Mouse (Mus musculus): ENCODE data around the gene Kti12. TPM values are rescaled to one million over a fixed set of nuclear protein-coding genes. Genes with fewer than 3 reads are reported as not detected.

The Kti12 gene
- total and polyA plus RNA-seq, 2 experiments from 2014 or later = 26.3 to 34.4 TPM

DNA sequence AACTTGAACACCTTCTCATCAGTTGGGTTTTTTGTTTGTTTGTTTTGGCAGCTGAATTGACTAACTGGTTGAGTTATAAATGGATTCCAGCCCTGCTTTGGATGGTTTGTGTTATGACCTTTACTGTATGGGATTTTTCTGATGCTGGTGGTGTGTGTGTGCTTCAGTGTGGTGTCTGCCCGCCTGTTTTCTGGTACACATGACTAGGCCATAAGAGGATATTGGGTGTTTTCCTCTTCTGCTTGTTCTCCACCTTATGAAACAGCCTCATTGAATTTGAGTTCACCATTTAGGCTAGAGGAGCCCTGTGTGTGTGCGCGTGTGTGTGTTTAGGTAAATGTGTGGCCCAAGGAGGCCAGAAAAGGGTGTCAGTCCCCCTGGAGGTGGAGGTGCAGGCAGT, 12.1 kb upstream of the Kti12 start:
- H3K9me3 ChIP-seq (ENCODE audit: low read length) = no peaks in the 10 kb centered on the region
- peak overlapping the region; percentile 69 for H3K4me2 ChIP-seq (ENCODE audit: low read depth)
- H3K27me3 ChIP-seq (ENCODE audit: insufficient read depth, low read length) = no peaks in the 10 kb centered on the region
- peak overlapping the region; percentile 100 for H3K9ac ChIP-seq
- no peak for TF ChIP-seq CTCF (IDR thresholded peaks at IDR 0.05; ENCODE audit: low read depth)
- peak overlapping the region; percentile 98 for H3K4me3 ChIP-seq (ENCODE audit: low read depth, low read length)
- peak overlapping the region; percentile 99; the same call in 1 of the 2 replicates for H3K27ac ChIP-seq (ENCODE audit: low read depth, low read length)
- ATAC-seq (no peak), DNase-seq (no peak)
- 58% methylated on average over 3 of the region's 3 CpGs for WGBS
- H3K4me1 ChIP-seq (ENCODE audit: insufficient read depth) = peaks cover 15% of the 10 kb centered on the region; the same call in 1 of the 2 replicates
- H3K36me3 ChIP-seq (ENCODE audit: insufficient read depth) = no peaks in the 10 kb centered on the region

DNA sequence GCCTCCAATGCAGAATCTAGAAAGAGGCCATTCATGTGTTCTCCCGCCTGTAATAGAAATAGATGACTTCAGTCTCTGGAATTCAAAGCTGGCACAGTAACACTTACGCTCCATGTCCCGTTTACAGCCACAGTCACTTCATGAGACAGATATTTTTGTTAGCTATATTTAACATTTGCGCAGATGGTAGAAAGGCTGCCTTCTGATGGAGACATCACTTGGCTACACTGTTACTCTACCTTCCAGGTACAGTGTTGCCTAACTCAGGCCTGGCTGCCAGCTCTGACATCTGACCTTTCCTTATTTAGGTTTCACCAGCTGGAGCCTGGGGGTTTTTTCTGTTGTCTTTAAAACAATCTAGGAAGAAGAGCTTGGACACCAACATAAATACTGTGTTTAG, 9.6 kb upstream of the Kti12 start:
- no peak overlapping the region for H3K9ac ChIP-seq
- no peak for TF ChIP-seq CTCF (IDR thresholded peaks at IDR 0.05; ENCODE audit: low read depth)
- H3K27ac ChIP-seq (ENCODE audit: low read depth, low read length) = no peak overlapping the region
- no peaks in the 10 kb centered on the region for H3K36me3 ChIP-seq (ENCODE audit: insufficient read depth)
- no peaks in the 10 kb centered on the region for H3K27me3 ChIP-seq (ENCODE audit: insufficient read depth, low read length)
- no peak overlapping the region for H3K4me2 ChIP-seq (ENCODE audit: low read depth)
- H3K4me3 ChIP-seq (ENCODE audit: low read depth, low read length) = no peak overlapping the region
- WGBS = 77% methylated on average over 4 of the region's 4 CpGs
- no peak for DNase-seq
- H3K4me1 ChIP-seq (ENCODE audit: insufficient read depth) = peaks cover 6% of the 10 kb centered on the region; the same call in 1 of the 2 replicates
- no peak for ATAC-seq
- no peaks in the 10 kb centered on the region for H3K9me3 ChIP-seq (ENCODE audit: low read length)

DNA sequence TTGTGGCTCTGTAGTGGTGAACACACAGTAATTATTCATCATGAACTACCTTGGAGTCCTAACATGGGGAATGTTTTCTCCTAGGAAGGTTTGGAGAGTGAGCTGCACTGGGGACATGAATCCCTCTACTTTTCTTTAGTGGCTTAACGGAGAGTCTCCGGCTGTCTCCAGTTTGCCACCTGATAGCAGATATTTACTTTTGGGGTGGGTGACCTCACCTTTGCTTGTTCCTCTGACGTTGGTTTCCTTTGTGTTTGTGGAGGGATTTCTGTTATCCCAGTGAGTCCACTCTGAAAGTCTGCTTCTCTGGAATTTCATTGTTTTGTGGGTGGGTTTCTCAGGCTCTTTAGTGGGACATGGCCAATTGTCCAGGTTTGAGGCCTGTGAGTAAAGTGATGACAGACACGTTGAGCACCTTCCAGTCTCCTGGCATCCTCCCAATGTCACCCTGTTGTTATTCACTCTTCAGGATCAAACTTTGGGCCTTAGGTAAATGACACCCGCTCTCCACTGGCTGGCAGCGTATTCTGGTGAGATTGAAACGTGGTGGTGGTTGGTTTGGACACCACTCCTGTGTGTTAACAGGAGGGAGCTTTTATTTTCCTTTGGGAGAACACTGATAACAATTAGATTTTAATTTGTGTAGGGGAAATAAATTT, 5.5 kb upstream of the Kti12 start:
- H3K27ac ChIP-seq (ENCODE audit: low read depth, low read length) = no peak overlapping the region

DNA sequence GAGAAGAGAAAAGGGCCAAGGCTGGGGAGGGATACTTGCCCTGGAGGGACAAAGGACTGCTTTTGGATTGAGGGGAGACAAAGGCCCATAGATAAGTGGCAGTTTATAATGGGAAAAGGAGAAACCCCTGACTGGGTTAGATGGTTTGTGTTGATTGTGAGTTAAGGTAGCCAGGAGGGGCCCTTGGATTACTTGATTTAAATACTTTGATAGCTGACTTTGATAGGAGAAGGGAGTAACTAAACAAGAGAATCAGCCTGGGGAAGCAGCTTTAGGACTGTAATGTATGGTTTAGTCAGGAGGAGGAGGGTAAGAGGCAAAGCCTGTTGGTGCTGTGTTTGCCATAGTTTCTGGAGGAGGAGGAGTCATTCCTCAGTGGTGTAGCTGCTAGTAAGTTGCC, 4.2 kb upstream of the Kti12 start:
- no peak for DNase-seq
- no peak for ATAC-seq
- Histone ChIP-seq H3K4me1 (ENCODE audit: insufficient read depth) (peaks cover 4% of the 10 kb centered on the region), H3K9ac (no peak overlapping the region), H3K4me2 (ENCODE audit: low read depth) (no peak overlapping the region), H3K4me3 (ENCODE audit: low read depth, low read length) (no peak overlapping the region), H3K27ac (ENCODE audit: low read depth, low read length) (no peak overlapping the region), H3K27me3 (ENCODE audit: insufficient read depth, low read length) (no peaks in the 10 kb centered on the region), H3K9me3 (ENCODE audit: low read length) (no peaks in the 10 kb centered on the region), H3K36me3 (ENCODE audit: insufficient read depth) (no peaks in the 10 kb centered on the region)
- no peak for TF ChIP-seq CTCF (IDR thresholded peaks at IDR 0.05; ENCODE audit: low read depth)

More for the DNA sequence above, 5.5 kb upstream of the Kti12 start:
- Histone ChIP-seq H3K27me3 (ENCODE audit: insufficient read depth, low read length) (no peaks in the 10 kb centered on the region), H3K9ac (no peak overlapping the region), H3K9me3 (ENCODE audit: low read length) (no peaks in the 10 kb centered on the region), H3K4me3 (ENCODE audit: low read depth, low read length) (no peak overlapping the region), H3K36me3 (ENCODE audit: insufficient read depth) (no peaks in the 10 kb centered on the region), H3K4me2 (ENCODE audit: low read depth) (no peak overlapping the region), H3K4me1 (ENCODE audit: insufficient read depth) (peaks cover 2% of the 10 kb centered on the region)
- WGBS = 87% methylated on average over 7 of the region's 7 CpGs
- TF ChIP-seq CTCF (IDR thresholded peaks at IDR 0.05; ENCODE audit: low read depth) = no peak
- no peak for DNase-seq
- ATAC-seq = no peak

DNA sequence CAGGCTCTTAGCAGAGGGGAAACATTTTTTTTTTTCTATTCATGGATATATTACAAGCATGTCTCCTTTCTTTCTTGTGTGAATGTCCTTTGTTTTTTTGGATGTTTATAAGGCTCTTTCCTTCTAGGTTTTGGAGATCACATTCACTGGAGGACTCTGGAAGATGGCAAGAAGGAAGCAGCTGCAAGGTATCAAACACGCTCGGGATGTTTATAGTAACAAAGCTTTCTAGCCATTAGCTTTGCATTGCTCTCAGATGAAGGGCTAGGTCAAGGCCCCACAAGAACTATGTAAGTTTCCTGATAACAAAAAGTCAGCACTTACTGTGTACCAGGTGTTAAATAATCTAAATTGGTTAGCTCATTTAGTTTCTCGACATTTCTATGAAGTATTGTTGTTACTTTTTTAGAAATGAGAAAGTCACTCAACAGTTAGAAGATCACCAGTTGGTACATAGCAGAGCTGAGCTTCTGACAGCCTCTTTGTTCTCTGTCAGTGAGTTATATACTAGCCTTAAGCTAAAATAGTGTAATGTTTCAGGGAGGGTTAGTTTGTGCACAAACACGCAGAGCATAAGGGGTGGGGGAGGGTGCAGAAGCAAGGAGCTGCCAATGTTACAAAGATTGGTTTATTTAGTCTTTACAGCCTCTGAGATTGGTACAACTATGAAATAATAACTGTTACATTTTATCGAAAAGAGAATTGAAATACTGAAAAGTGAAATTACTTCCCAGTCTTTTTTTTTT, 1.6 kb upstream of the Kti12 start:
- H3K4me3 ChIP-seq (ENCODE audit: low read depth, low read length) = no peak overlapping the region
- H3K4me2 ChIP-seq (ENCODE audit: low read depth) = no peak overlapping the region
- DNase-seq (no peak), ATAC-seq (no peak)
- no peaks in the 10 kb centered on the region for H3K27me3 ChIP-seq (ENCODE audit: insufficient read depth, low read length)
- H3K9ac ChIP-seq = no peak overlapping the region
- no peaks in the 10 kb centered on the region for H3K9me3 ChIP-seq (ENCODE audit: low read length)
- peaks cover 16% of the 10 kb centered on the region for H3K4me1 ChIP-seq (ENCODE audit: insufficient read depth)
- H3K27ac ChIP-seq (ENCODE audit: low read depth, low read length) = no peak overlapping the region
- 89% methylated on average over 5 of the region's 5 CpGs for WGBS
- no peaks in the 10 kb centered on the region for H3K36me3 ChIP-seq (ENCODE audit: insufficient read depth)
- no peak for TF ChIP-seq CTCF (IDR thresholded peaks at IDR 0.05; ENCODE audit: low read depth)

DNA sequence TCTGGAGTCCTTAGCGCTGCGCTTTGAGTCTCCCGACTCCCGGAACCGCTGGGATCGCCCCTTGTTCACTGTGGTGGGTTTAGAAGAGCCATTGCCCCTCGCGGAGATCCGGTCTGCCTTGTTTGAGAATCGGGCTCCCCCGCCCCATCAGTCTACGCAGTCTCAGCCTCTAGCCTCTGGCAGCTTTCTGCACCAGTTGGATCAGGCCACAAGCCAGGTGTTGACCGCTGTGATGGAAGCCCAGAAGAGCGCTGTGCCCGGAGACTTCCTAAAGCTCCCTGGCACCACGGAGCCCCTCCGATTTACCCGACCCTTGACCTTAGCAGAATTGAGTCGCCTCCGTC, 892 bp downstream of the Kti12 start, which contains the start of gene A730015C16Rik:
A730015C16Rik (minus strand) TSS at position 115 of the 344 bp plus-strand sequence.
- DNase-seq (peak; percentile 14), ATAC-seq (peak; percentile 16; the same call in 1 of the 2 replicates)
- H3K9ac ChIP-seq = peak within 1 kb of the TSS; percentile 61
- peak within 1 kb of the TSS; percentile 85 for H3K27ac ChIP-seq (ENCODE audit: low read depth, low read length)
- H3K4me2 ChIP-seq (ENCODE audit: low read depth) = peak within 1 kb of the TSS; percentile 94
- TF ChIP-seq CTCF (IDR thresholded peaks at IDR 0.05; ENCODE audit: low read depth) = no peak
- H3K4me1 ChIP-seq (ENCODE audit: insufficient read depth) = peaks cover 16% of the 10 kb centered on the region
- H3K36me3 ChIP-seq (ENCODE audit: insufficient read depth) = no peaks in the 10 kb centered on the region
- no peaks in the 10 kb centered on the region for H3K9me3 ChIP-seq (ENCODE audit: low read length)
- peak within 1 kb of the TSS; percentile 59 for H3K4me3 ChIP-seq (ENCODE audit: low read depth, low read length)
- 14% methylated on average over 20 of the region's 20 CpGs for WGBS
- H3K27me3 ChIP-seq (ENCODE audit: insufficient read depth, low read length) = no peaks in the 10 kb centered on the region

DNA sequence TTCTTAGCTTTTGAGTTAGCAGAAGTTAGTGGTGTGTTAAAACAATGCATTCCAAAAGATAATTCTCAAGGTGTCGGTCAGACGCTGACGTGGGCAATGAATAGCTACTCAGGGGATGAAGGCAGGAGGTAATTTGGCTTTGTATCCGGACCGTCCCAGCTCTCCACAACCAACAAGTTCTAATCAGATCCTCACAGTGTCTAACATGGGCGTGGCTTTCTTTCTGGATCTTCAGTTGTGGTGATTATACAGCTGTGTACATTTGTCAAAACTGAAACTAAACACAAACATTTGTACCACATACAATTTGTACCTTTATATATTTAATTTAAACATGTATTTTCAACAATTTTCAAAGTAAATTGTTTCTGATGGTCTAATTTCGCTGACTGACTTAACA, 19.2 kb downstream of the Kti12 start:
- WGBS = 84% methylated on average over 7 of the region's 7 CpGs
- Histone ChIP-seq H3K9me3 (ENCODE audit: low read length) (no peaks in the 10 kb centered on the region), H3K4me2 (ENCODE audit: low read depth) (no peak overlapping the region), H3K4me1 (ENCODE audit: insufficient read depth) (no peaks in the 10 kb centered on the region), H3K36me3 (ENCODE audit: insufficient read depth) (peaks cover 26% of the 10 kb centered on the region), H3K27ac (ENCODE audit: low read depth, low read length) (no peak overlapping the region), H3K9ac (no peak overlapping the region), H3K4me3 (ENCODE audit: low read depth, low read length) (no peak overlapping the region), H3K27me3 (ENCODE audit: insufficient read depth, low read length) (no peaks in the 10 kb centered on the region)
- ATAC-seq (no peak), DNase-seq (no peak)
- no peak for TF ChIP-seq CTCF (IDR thresholded peaks at IDR 0.05; ENCODE audit: low read depth)
